Mouse (Mus musculus): ENCODE results near the gene Pfkfb4.

- TF ChIP-seq CTCF (conservative IDR thresholded peaks at IDR 0.05; ENCODE audit: insufficient read depth, insufficient read length, low read depth, low read length) (no peak), POLR2A (IDR thresholded peaks at IDR 0.05; ENCODE audit: low read depth, low read length) (no peak)
These were observed 65.3 kb downstream of the Pfkfb4 start for GRCm38 (mm10) chr9:109056916-109057315.
